Mouse (Mus musculus): ENCODE measurements around the gene Atp11b.

Gene Atp11b

GRCm38 (mm10) chr3:35764637-35765617 lies 11.0 kb downstream of the Atp11b start:
- DNase-seq (ENCODE audit: low read depth, low spot score) = peak; percentile 84

- no peak for DNase-seq (ENCODE audit: low read depth, low spot score)
Measured at GRCm38 (mm10) chr3:35779748-35780147, 25.8 kb downstream of the Atp11b start.

- DNase-seq (ENCODE audit: low read depth, low spot score) = no peak
Measured at GRCm38 (mm10) chr3:35802040-35802439, 48.1 kb downstream of the Atp11b start.

- DNase-seq (ENCODE audit: low read depth, low spot score) = no peak
Measured at GRCm38 (mm10) chr3:35819887-35820286, 66.0 kb downstream of the Atp11b start.

GRCm38 (mm10) chr3:35822036-35822435 lies 68.1 kb downstream of the Atp11b start:
- no peak for DNase-seq (ENCODE audit: low read depth, low spot score)

GRCm38 (mm10) chr3:35849326-35849725 lies 95.4 kb downstream of the Atp11b start:
- DNase-seq (ENCODE audit: low read depth, low spot score) = no peak

- DNase-seq (ENCODE audit: low read depth, low spot score) = peak; percentile 6
Measured at GRCm38 (mm10) chr3:35883267-35883666, 129.4 kb downstream of the Atp11b start.

- no peak for DNase-seq (ENCODE audit: low read depth, low spot score)
Measured at GRCm38 (mm10) chr3:35889531-35889930, 135.6 kb downstream of the Atp11b start.

GRCm38 (mm10) chr3:35891123-35891522 lies 137.2 kb downstream of the Atp11b start:
- no peak for DNase-seq (ENCODE audit: low read depth, low spot score)

GRCm38 (mm10) chr3:35893156-35893555 lies 139.2 kb downstream of the Atp11b start:
- no peak for DNase-seq (ENCODE audit: low read depth, low spot score)

- DNase-seq (ENCODE audit: low read depth, low spot score) = no peak
Measured at GRCm38 (mm10) chr3:35897900-35898299, 144.0 kb downstream of the Atp11b start.

GRCm38 (mm10) chr3:35899109-35899508 lies 145.2 kb downstream of the Atp11b start:
- DNase-seq (ENCODE audit: low read depth, low spot score) = no peak

- peak; percentile 6 for DNase-seq (ENCODE audit: low read depth, low spot score)
Measured at GRCm38 (mm10) chr3:35900555-35901204, 146.8 kb downstream of the Atp11b start.

Data from brain, adult 2 months (tissue).